In genomic region chr19:38096231-38096630, GRCm38 (mm10) we compare ENCODE assay signal across 26 mouse cellular contexts. TPM values are rescaled to one million over a fixed set of nuclear protein-coding genes. Genes with fewer than 3 reads are reported as not detected.
DNase-seq lines count a peak whose midpoint lies in the region; ATAC-seq and TF ChIP-seq lines count a peak whose summit lies in the region.
"Had no signal": no experiment of that assay in that cellular context is flagged by ENCODE, and none has a peak within 500 bp of the region (broad histone marks: within the 10 kb centered on the region; RNA-seq: fewer than 3 reads in every experiment).

No protein-coding gene starts in this region.

- H3K4me3 ChIP-seq in intestine, embryonic 14.5 days (ENCODE audit: low read depth, low read length): no peak overlapping the region
- H3K4me3 ChIP-seq in intestine, embryonic 15.5 days (replicated peaks): no peak overlapping the region
- H3K4me3 ChIP-seq in lung, adult 2 months (replicated peaks; ENCODE audit: extremely low read depth, low read depth, low read length): no peak overlapping the region
- H3K4me3 ChIP-seq in E14TG2a.4 (replicated peaks; ENCODE audit: low read length): peak overlapping the region; percentile 20; the same call in 1 of the 2 replicates
- H3K4me3 ChIP-seq: left cerebral cortex, adult 2 months had no signal

- no peak for ATAC-seq in intestine, embryonic 14.5 days (replicated peaks; ENCODE audit: low FRiP score, low TSS enrichment, low read depth)
- no peak for ATAC-seq in intestine, embryonic 15.5 days
- ATAC-seq in megakaryocyte progenitor cell, adult 5-6 weeks (replicated peaks; ENCODE audit: poor library complexity): no peak
- ATAC-seq: forebrain, embryonic 14.5 days; inflammation-experienced regulatory T-cells, adult 6 months had no signal

- 21% methylated on average over 4 of the region's 4 CpGs for WGBS in intestine, embryonic 14.5 days
- WGBS in intestine, embryonic 15.5 days: 20% methylated on average over 4 of the region's 4 CpGs
- 10% methylated on average over 4 of the region's 4 CpGs for WGBS in lung, adult 2 months

- no peaks in the 10 kb centered on the region for H3K36me3 ChIP-seq in intestine, embryonic 14.5 days (ENCODE audit: control insufficient read depth, insufficient read depth, low read length)
- no peaks in the 10 kb centered on the region for H3K36me3 ChIP-seq in intestine, embryonic 15.5 days
- no peaks in the 10 kb centered on the region for H3K36me3 ChIP-seq in E14TG2a.4 (ENCODE audit: insufficient read depth, low read length)
- H3K36me3 ChIP-seq: embryonic facial prominence, embryonic 13.5 days; hindbrain, embryonic 12.5 days; liver, embryonic 12.5 days; neural tube, embryonic 15.5 days had no signal

- 0 out of 2 replicates have a peak, but pooled peaks cover 4% of the 10 kb centered on the region for H3K4me1 ChIP-seq in intestine, embryonic 14.5 days (replicated peaks; ENCODE audit: control insufficient read depth, insufficient read depth, low read length)
- peaks cover 7% of the 10 kb centered on the region; the same call in 1 of the 2 replicates for H3K4me1 ChIP-seq in intestine, embryonic 15.5 days (replicated peaks)
- no peaks in the 10 kb centered on the region for H3K4me1 ChIP-seq in lung, adult 2 months (ENCODE audit: control insufficient read depth, insufficient read depth, low read length)
- H3K4me1 ChIP-seq in E14TG2a.4 (replicated peaks; ENCODE audit: low read depth, low read length): peaks cover 38% of the 10 kb centered on the region

- no peak for DNase-seq in intestine, embryonic 14.5 days (ENCODE audit: low spot score)
- DNase-seq in lung, adult 18-20 months: peak; percentile 50 to 75
- DNase-seq in lung, adult 2 months: no peak
- peak; percentile 23 for DNase-seq in embryo, embryonic 10.5 days (ENCODE audit: low spot score)
- no peak for DNase-seq in heart, adult 11 months
- DNase-seq: cerebellum, adult 11-12 months; cerebellum, postnatal 25 days; gastrocnemius, postnatal 36 days; heart, postnatal 10 days; kidney, postnatal 25 days; layer of hippocampus, adult 9-11 months; midbrain, embryonic 14.5 days; thymus, postnatal 14 days had no signal

- H3K4me2 ChIP-seq in intestine, embryonic 14.5 days (ENCODE audit: low read length): peak overlapping the region; percentile 47; the same call in 1 of the 2 replicates
- H3K4me2 ChIP-seq in intestine, embryonic 15.5 days (replicated peaks): no peak overlapping the region

- no peak for TF ChIP-seq POLR2A in lung, adult 2 months (IDR thresholded peaks at IDR 0.05; ENCODE audit: borderline replicate concordance, extremely low read depth, low read depth, low read length)

- H3K9me3 ChIP-seq in intestine, embryonic 14.5 days (ENCODE audit: control insufficient read depth, low read length): no peaks in the 10 kb centered on the region
- H3K9me3 ChIP-seq in intestine, embryonic 15.5 days: no peaks in the 10 kb centered on the region
- H3K9me3 ChIP-seq in E14TG2a.4 (ENCODE audit: low read length): peaks cover 20% of the 10 kb centered on the region
- H3K9me3 ChIP-seq: embryonic facial prominence, embryonic 13.5 days; hindbrain, embryonic 12.5 days; liver, embryonic 12.5 days; neural tube, embryonic 15.5 days had no signal

- TF ChIP-seq CTCF in lung, adult 2 months (IDR thresholded peaks at IDR 0.05; ENCODE audit: insufficient read depth, low read length): no peak
- no peak for TF ChIP-seq CTCF in E14TG2a.4 (conservative IDR thresholded peaks at IDR 0.05; ENCODE audit: low read length)

- no peak overlapping the region for H3K27ac ChIP-seq in intestine, embryonic 14.5 days (ENCODE audit: low read depth)
- H3K27ac ChIP-seq in intestine, embryonic 15.5 days: no peak overlapping the region
- H3K27ac ChIP-seq: embryonic facial prominence, embryonic 13.5 days; hindbrain, embryonic 12.5 days; left cerebral cortex, adult 2 months; liver, embryonic 12.5 days; neural tube, embryonic 15.5 days had no signal

- H3K9ac ChIP-seq in intestine, embryonic 14.5 days (ENCODE audit: low read length): no peak overlapping the region
- H3K9ac ChIP-seq in intestine, embryonic 15.5 days: no peak overlapping the region
- H3K9ac ChIP-seq: embryonic facial prominence, embryonic 13.5 days; hindbrain, embryonic 12.5 days; liver, embryonic 12.5 days; neural tube, embryonic 15.5 days had no signal

- H3K27me3 ChIP-seq in intestine, embryonic 14.5 days (replicated peaks; ENCODE audit: control insufficient read depth, insufficient read depth, low read length): peaks cover 41% of the 10 kb centered on the region
- peaks cover 30% of the 10 kb centered on the region for H3K27me3 ChIP-seq in intestine, embryonic 15.5 days (replicated peaks)
- peaks cover 54% of the 10 kb centered on the region for H3K27me3 ChIP-seq in E14TG2a.4 (ENCODE audit: insufficient read depth, low read length)
- H3K27me3 ChIP-seq: CH12.LX had no signal

RNA-seq across cellular contexts. Expression of gene Ffar4, which starts 0.6 kb away (rescaled TPM):
- polyA plus RNA-seq in intestine, embryonic 14.5 days (2014; fragmentation: Nextera tagmentation; extraction: Ambion mirVana): 7.0 and 10.4 TPM in 2 replicates
- 7.0 and 9.0 TPM in 2 replicates for polyA plus RNA-seq in intestine, embryonic 15.5 days (2015; fragmentation: Nextera tagmentation; extraction: Ambion mirVana)
- polyA plus RNA-seq in lung, adult 2 months (2012; rRNA removed): 21.8 and 27.8 TPM in 2 replicates
- 0.22 TPM in 1 of 2 replicates, not detected in the other for total RNA-seq in megakaryocyte progenitor cell, adult 5-6 weeks (2015)
- 0.24 and 0.33 TPM in 2 replicates for total RNA-seq in megakaryocyte progenitor cell, adult 5-6 weeks (2017)
- total RNA-seq: CH12.LX; gastrocnemius, postnatal 36 days had no signal
- polyA plus RNA-seq: embryonic facial prominence, embryonic 13.5 days; heart, embryonic 11.5 days; hindbrain, embryonic 12.5 days had no signal

RNA-seq across cellular contexts. Expression of gene Rbp4, which starts 28.9 kb away (rescaled TPM):
- 79.7 and 96.6 TPM in 2 replicates for polyA plus RNA-seq in intestine, embryonic 14.5 days (2014; fragmentation: Nextera tagmentation; extraction: Ambion mirVana)
- polyA plus RNA-seq in intestine, embryonic 15.5 days (2015; fragmentation: Nextera tagmentation; extraction: Ambion mirVana): 86.5 and 87.7 TPM in 2 replicates
- polyA plus RNA-seq in lung, adult 2 months (2012; rRNA removed): 38.3 and 40.4 TPM in 2 replicates
- not detected in 2 replicates for total RNA-seq in megakaryocyte progenitor cell, adult 5-6 weeks (2015)
- total RNA-seq in megakaryocyte progenitor cell, adult 5-6 weeks (2017): not detected in 2 replicates
- polyA plus RNA-seq: inflammation-experienced regulatory T-cells, adult 6 months had no signal

RNA-seq across cellular contexts. Expression of gene Pde6c, which starts 36.4 kb away (rescaled TPM):
- polyA plus RNA-seq in intestine, embryonic 14.5 days (2014; fragmentation: Nextera tagmentation; extraction: Ambion mirVana): 0.08 and 0.15 TPM in 2 replicates
- 0.15 and 0.24 TPM in 2 replicates for polyA plus RNA-seq in intestine, embryonic 15.5 days (2015; fragmentation: Nextera tagmentation; extraction: Ambion mirVana)
- polyA plus RNA-seq in lung, adult 2 months (2012; rRNA removed): not detected in 2 replicates
- total RNA-seq in megakaryocyte progenitor cell, adult 5-6 weeks (2015): not detected in 2 replicates
- total RNA-seq in megakaryocyte progenitor cell, adult 5-6 weeks (2017): not detected in 2 replicates
- total RNA-seq: adrenal gland, postnatal 25 days; CH12.LX; gastrocnemius, postnatal 36 days; heart, postnatal 10 days had no signal
- polyA plus RNA-seq: embryonic facial prominence, embryonic 13.5 days; inflammation-experienced regulatory T-cells, adult 6 months; neural tube, embryonic 15.5 days had no signal

RNA-seq across cellular contexts. Expression of gene Cep55, which starts 41.4 kb away (rescaled TPM):
- 31.3 and 32.8 TPM in 2 replicates for polyA plus RNA-seq in intestine, embryonic 14.5 days (2014; fragmentation: Nextera tagmentation; extraction: Ambion mirVana)
- polyA plus RNA-seq in intestine, embryonic 15.5 days (2015; fragmentation: Nextera tagmentation; extraction: Ambion mirVana): 23.7 and 28.9 TPM in 2 replicates
- 0.38 and 0.40 TPM in 2 replicates for polyA plus RNA-seq in lung, adult 2 months (2012; rRNA removed)
- total RNA-seq in megakaryocyte progenitor cell, adult 5-6 weeks (2015): 46.9 and 58.5 TPM in 2 replicates
- 52.4 and 56.9 TPM in 2 replicates for total RNA-seq in megakaryocyte progenitor cell, adult 5-6 weeks (2017)

RNA-seq across cellular contexts. Expression of gene Myof, which starts 52.9 kb away (rescaled TPM):
- polyA plus RNA-seq in intestine, embryonic 14.5 days (2014; fragmentation: Nextera tagmentation; extraction: Ambion mirVana): 16.7 and 17.9 TPM in 2 replicates
- polyA plus RNA-seq in intestine, embryonic 15.5 days (2015; fragmentation: Nextera tagmentation; extraction: Ambion mirVana): 9.4 and 10.1 TPM in 2 replicates
- polyA plus RNA-seq in lung, adult 2 months (2012; rRNA removed): 46.7 and 51.8 TPM in 2 replicates
- 3.1 and 3.5 TPM in 2 replicates for total RNA-seq in megakaryocyte progenitor cell, adult 5-6 weeks (2015)
- 0.71 and 1.6 TPM in 2 replicates for total RNA-seq in megakaryocyte progenitor cell, adult 5-6 weeks (2017)

Comparison
In these comparisons a context has a peak if more than half of its experiments do, and no peak if none do; other contexts are left out.
1. DNase-seq: peak in lung, adult 18-20 months (2 of 2) and embryo, embryonic 10.5 days (single experiment); none in intestine, embryonic 14.5 days (single experiment), lung, adult 2 months (single experiment) and heart, adult 11 months (single experiment).